Mouse (Mus musculus): ENCODE measurements around the gene Plekhs1. TPM values are rescaled to one million over a fixed set of nuclear protein-coding genes. Genes with fewer than 3 reads are reported as not detected.

The Plekhs1 gene
- polyA plus RNA-seq (2015; fragmentation: Nextera tagmentation; extraction: Ambion mirVana) = 0.10 and 0.15 TPM in 2 replicates

GRCm38 (mm10) chr19:56461522-56462101 lies at the start of gene Plekhs1:
Plekhs1 (plus strand) TSS chr19:56461640.

Other genes starting within 250 kb of the Plekhs1 start
- 0.11 and 0.23 TPM in 2 replicates for gene Habp2, start 174.5 kb upstream of the Plekhs1 start, polyA plus RNA-seq (2015; fragmentation: Nextera tagmentation; extraction: Ambion mirVana)
- 0.18 and 0.21 TPM in 2 replicates for gene Nrap, start 71.6 kb upstream of the Plekhs1 start, polyA plus RNA-seq (2015; fragmentation: Nextera tagmentation; extraction: Ambion mirVana)
- 11.2 and 14.1 TPM in 2 replicates for gene Casp7, start 64.5 kb upstream of the Plekhs1 start, polyA plus RNA-seq (2015; fragmentation: Nextera tagmentation; extraction: Ambion mirVana)
- 8.5 and 9.3 TPM in 2 replicates for gene Dclre1a, start 86.6 kb downstream of the Plekhs1 start, polyA plus RNA-seq (2015; fragmentation: Nextera tagmentation; extraction: Ambion mirVana)
- gene Nhlrc2, start 86.6 kb downstream of the Plekhs1 start, polyA plus RNA-seq (2015; fragmentation: Nextera tagmentation; extraction: Ambion mirVana) = 7.7 and 9.5 TPM in 2 replicates

Measured in urinary bladder, postnatal 0 days (tissue).